Mouse (Mus musculus): ENCODE measurements around the gene Ntm. TPM values are rescaled to one million over a fixed set of nuclear protein-coding genes. Genes with fewer than 3 reads are reported as not detected.
A peak's percentile ranks its signal among the peaks of the same experiment; 100 is the strongest.

Ntm gene
- polyA plus RNA-seq, 1 experiment from 2014 or later, result 248 TPM

GRCm38 (mm10) chr9:29833781-29834180 is 129.2 kb downstream of the Ntm start:
- Histone ChIP-seq H3K9me3 (replicated peaks) (no peaks in the 10 kb centered on the region), H3K4me3 (replicated peaks) (no peak overlapping the region), H3K36me3 (no peaks in the 10 kb centered on the region), H3K4me2 (no peak overlapping the region), H3K9ac (replicated peaks) (no peak overlapping the region), H3K27me3 (replicated peaks) (no peaks in the 10 kb centered on the region), H3K4me1 (peaks cover 53% of the 10 kb centered on the region), H3K27ac (replicated peaks) (peak overlapping the region; percentile 69)
- no peak for ATAC-seq (ENCODE audit: low FRiP score)
- 16% methylated on average over 2 of the region's 2 CpGs for WGBS

- Histone ChIP-seq H3K27ac (replicated peaks) (peak overlapping the region; percentile 61; the same call in 1 of the 2 replicates), H3K36me3 (no peaks in the 10 kb centered on the region), H3K9me3 (replicated peaks) (no peaks in the 10 kb centered on the region), H3K27me3 (replicated peaks) (no peaks in the 10 kb centered on the region), H3K4me1 (peaks cover 37% of the 10 kb centered on the region), H3K4me2 (no peak overlapping the region), H3K9ac (replicated peaks) (no peak overlapping the region), H3K4me3 (replicated peaks) (no peak overlapping the region)
- 4% methylated on average over 5 of the region's 5 CpGs for WGBS
- ATAC-seq (ENCODE audit: low FRiP score), result no peak
Observed at GRCm38 (mm10) chr9:29827240-29827660, 135.7 kb downstream of the Ntm start.

DNA sequence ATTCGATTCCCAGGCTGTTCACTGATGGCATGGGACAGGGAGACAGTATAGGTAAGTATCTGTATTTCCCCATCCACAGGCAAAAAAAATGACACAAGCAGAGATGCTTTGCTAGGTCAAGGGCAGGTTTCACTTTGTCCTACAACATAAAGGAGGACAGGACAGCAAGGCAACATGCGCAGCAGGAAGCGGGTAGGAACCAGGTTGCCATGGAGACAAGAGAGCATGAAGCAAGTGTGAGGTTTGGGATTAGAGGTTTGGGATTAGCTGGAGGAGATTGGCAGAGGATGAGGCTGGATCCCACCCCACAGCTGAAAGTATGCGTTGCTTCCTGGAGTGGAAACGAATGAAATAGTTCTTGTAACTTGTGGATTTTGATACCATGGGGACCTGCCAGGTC is 137.7 kb downstream of the Ntm start:
- H3K4me1 ChIP-seq, result peaks cover 27% of the 10 kb centered on the region
- ATAC-seq (ENCODE audit: low FRiP score), result no peak
- H3K27ac ChIP-seq (replicated peaks), result no peak overlapping the region
- no peaks in the 10 kb centered on the region for H3K27me3 ChIP-seq (replicated peaks)
- no peaks in the 10 kb centered on the region for H3K9me3 ChIP-seq (replicated peaks)
- no peak overlapping the region for H3K4me2 ChIP-seq
- H3K36me3 ChIP-seq, result no peaks in the 10 kb centered on the region
- 70% methylated on average over 5 of the region's 5 CpGs for WGBS
- no peak overlapping the region for H3K9ac ChIP-seq (replicated peaks)
- H3K4me3 ChIP-seq (replicated peaks), result no peak overlapping the region

- H3K4me2 ChIP-seq, result no peak overlapping the region
- no peaks in the 10 kb centered on the region for H3K36me3 ChIP-seq
- no peak overlapping the region for H3K4me3 ChIP-seq (replicated peaks)
- no peaks in the 10 kb centered on the region for H3K27me3 ChIP-seq (replicated peaks)
- ATAC-seq (ENCODE audit: low FRiP score), result no peak
- H3K4me1 ChIP-seq, result peaks cover 20% of the 10 kb centered on the region
- 83% methylated on average over 4 of the region's 4 CpGs for WGBS
- no peak overlapping the region for H3K9ac ChIP-seq (replicated peaks)
- no peaks in the 10 kb centered on the region for H3K9me3 ChIP-seq (replicated peaks)
- no peak overlapping the region for H3K27ac ChIP-seq (replicated peaks)
Observed at GRCm38 (mm10) chr9:29823716-29824115, 139.2 kb downstream of the Ntm start.

DNA sequence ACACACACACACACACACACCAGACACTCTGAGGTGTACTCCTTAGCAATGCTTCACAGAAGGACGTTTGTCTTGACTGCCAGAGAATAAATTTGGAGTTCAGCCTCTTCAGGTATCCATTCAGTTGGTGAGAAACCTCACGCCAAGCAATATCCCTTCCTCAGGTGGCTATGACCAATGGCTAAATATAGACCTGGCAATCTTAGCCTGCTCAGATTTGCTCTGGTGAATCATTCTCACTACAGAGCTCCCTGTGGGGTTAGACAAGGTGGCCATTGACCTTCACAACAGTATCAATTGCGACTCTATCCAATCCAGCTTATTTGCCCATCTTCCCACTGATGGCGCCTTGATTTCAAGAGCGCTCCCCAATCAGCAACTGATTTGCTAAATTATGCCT is 150.3 kb downstream of the Ntm start:
- Histone ChIP-seq H3K9ac (replicated peaks) (no peak overlapping the region), H3K4me1 (peaks cover under 1% of the 10 kb centered on the region; the same call in 1 of the 2 replicates), H3K27me3 (replicated peaks) (no peaks in the 10 kb centered on the region), H3K4me3 (replicated peaks) (no peak overlapping the region), H3K27ac (replicated peaks) (no peak overlapping the region), H3K9me3 (replicated peaks) (no peaks in the 10 kb centered on the region), H3K4me2 (no peak overlapping the region), H3K36me3 (no peaks in the 10 kb centered on the region)
- WGBS, result 88% methylated on average over 5 of the region's 5 CpGs
- ATAC-seq (ENCODE audit: low FRiP score), result no peak

DNA sequence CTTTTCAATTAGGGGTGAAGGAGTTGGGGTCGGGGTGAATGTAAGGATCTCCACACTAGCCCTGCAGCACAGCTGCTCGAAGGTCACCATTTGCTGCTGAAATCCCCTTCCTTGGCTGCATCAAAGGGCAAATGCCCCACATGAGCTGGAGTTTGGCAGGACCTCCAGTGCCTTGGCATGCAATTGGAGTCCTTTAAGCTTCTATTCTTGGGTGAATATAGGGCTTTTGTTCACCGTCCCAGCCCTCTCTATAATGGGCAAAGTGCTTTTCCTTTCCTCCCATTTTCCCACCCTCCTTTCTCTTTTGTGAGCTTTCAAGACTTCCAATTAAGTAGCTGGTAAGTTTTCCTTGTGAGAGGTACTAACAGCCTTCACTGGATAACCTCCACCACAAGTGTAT is 156.2 kb downstream of the Ntm start:
- H3K36me3 ChIP-seq, result no peaks in the 10 kb centered on the region
- H3K27ac ChIP-seq (replicated peaks), result peak overlapping the region; percentile 13; the same call in 1 of the 2 replicates
- no peaks in the 10 kb centered on the region for H3K9me3 ChIP-seq (replicated peaks)
- no peak overlapping the region for H3K4me2 ChIP-seq
- H3K4me1 ChIP-seq, result peaks cover 24% of the 10 kb centered on the region
- H3K27me3 ChIP-seq (replicated peaks), result no peaks in the 10 kb centered on the region
- ATAC-seq (ENCODE audit: low FRiP score), result no peak
- H3K4me3 ChIP-seq (replicated peaks), result no peak overlapping the region
- 14% methylated on average over 3 of the region's 3 CpGs for WGBS
- H3K9ac ChIP-seq (replicated peaks), result no peak overlapping the region

GRCm38 (mm10) chr9:29804483-29804882 is 158.5 kb downstream of the Ntm start:
- Histone ChIP-seq H3K9ac (replicated peaks) (no peak overlapping the region), H3K4me3 (replicated peaks) (no peak overlapping the region), H3K9me3 (replicated peaks) (no peaks in the 10 kb centered on the region), H3K4me2 (no peak overlapping the region), H3K27ac (replicated peaks) (no peak overlapping the region), H3K27me3 (replicated peaks) (no peaks in the 10 kb centered on the region), H3K36me3 (no peaks in the 10 kb centered on the region), H3K4me1 (peaks cover 25% of the 10 kb centered on the region)
- ATAC-seq (ENCODE audit: low FRiP score), result no peak
- 67% methylated on average over 9 of the region's 9 CpGs for WGBS

GRCm38 (mm10) chr9:29803738-29804285 is 159.1 kb downstream of the Ntm start:
- ATAC-seq (ENCODE audit: low FRiP score), result peak; percentile 30; the same call in 1 of the 2 replicates
- H3K27ac ChIP-seq (replicated peaks), result peak overlapping the region; percentile 80
- H3K36me3 ChIP-seq, result no peaks in the 10 kb centered on the region
- peak overlapping the region; percentile 26; the same call in 1 of the 2 replicates for H3K4me2 ChIP-seq
- no peak overlapping the region for H3K9ac ChIP-seq (replicated peaks)
- H3K4me1 ChIP-seq, result peaks cover 25% of the 10 kb centered on the region
- H3K9me3 ChIP-seq (replicated peaks), result no peaks in the 10 kb centered on the region
- no peaks in the 10 kb centered on the region for H3K27me3 ChIP-seq (replicated peaks)
- no peak overlapping the region for H3K4me3 ChIP-seq (replicated peaks)
- WGBS, result 12% methylated on average over 4 of the region's 4 CpGs

- Histone ChIP-seq H3K36me3 (no peaks in the 10 kb centered on the region), H3K27me3 (replicated peaks) (no peaks in the 10 kb centered on the region), H3K27ac (replicated peaks) (peak overlapping the region; percentile 80), H3K4me3 (replicated peaks) (no peak overlapping the region), H3K9ac (replicated peaks) (0 out of 2 replicates have a peak overlapping the region, but pooled peaks have one; percentile 15), H3K4me1 (peaks cover 25% of the 10 kb centered on the region), H3K9me3 (replicated peaks) (no peaks in the 10 kb centered on the region), H3K4me2 (peak overlapping the region; percentile 26)
- 19% methylated on average over 12 of the region's 12 CpGs for WGBS
- peak; percentile 65 for ATAC-seq (ENCODE audit: low FRiP score)
Observed at GRCm38 (mm10) chr9:29802990-29803737, 159.8 kb downstream of the Ntm start.

GRCm38 (mm10) chr9:29802071-29802705 is 160.8 kb downstream of the Ntm start:
- Histone ChIP-seq H3K4me2 (peak overlapping the region; percentile 15; the same call in 1 of the 2 replicates), H3K4me1 (peaks cover 25% of the 10 kb centered on the region), H3K27me3 (replicated peaks) (no peaks in the 10 kb centered on the region), H3K27ac (replicated peaks) (peak overlapping the region; percentile 80), H3K4me3 (replicated peaks) (no peak overlapping the region), H3K9ac (replicated peaks) (no peak overlapping the region), H3K9me3 (replicated peaks) (no peaks in the 10 kb centered on the region), H3K36me3 (no peaks in the 10 kb centered on the region)
- WGBS, result 18% methylated on average over 12 of the region's 12 CpGs
- ATAC-seq (ENCODE audit: low FRiP score), result peak; percentile 53; the same call in 1 of the 2 replicates

GRCm38 (mm10) chr9:29796281-29796680 is 166.7 kb downstream of the Ntm start:
- WGBS, result 70% methylated on average over 4 of the region's 4 CpGs
- Histone ChIP-seq H3K9ac (replicated peaks) (no peak overlapping the region), H3K4me2 (no peak overlapping the region), H3K4me1 (peaks cover 4% of the 10 kb centered on the region; the same call in 1 of the 2 replicates), H3K27ac (replicated peaks) (no peak overlapping the region), H3K9me3 (replicated peaks) (no peaks in the 10 kb centered on the region), H3K27me3 (replicated peaks) (no peaks in the 10 kb centered on the region), H3K36me3 (no peaks in the 10 kb centered on the region), H3K4me3 (replicated peaks) (no peak overlapping the region)
- no peak for ATAC-seq (ENCODE audit: low FRiP score)

Measured in neural tube, embryonic 15.5 days (tissue).